8 mouse cellular contexts compared by ENCODE assay signal in genomic region chr4:122887336-122887735, GRCm38 (mm10). TPM values are rescaled to one million over a fixed set of nuclear protein-coding genes. Genes with fewer than 3 reads are reported as not detected.
DNase-seq lines count a peak whose midpoint lies in the region; ATAC-seq and TF ChIP-seq lines count a peak whose summit lies in the region.

No protein-coding gene starts in this region.

- DNase-seq in kidney, postnatal 0 days (ENCODE audit: low spot score): no peak
- DNase-seq in kidney, adult 8-10 months: no peak
- DNase-seq in right cerebral cortex, adult 2 months (ENCODE audit: low spot score in 2 of 2): no peak
- DNase-seq in cerebellum, adult 18-20 months: no peak
- no peak for DNase-seq in cerebellum, adult 9-11 months

- TF ChIP-seq CTCF in kidney, postnatal 0 days (IDR thresholded peaks at IDR 0.05; ENCODE audit: low read depth): no peak

- no peaks in the 10 kb centered on the region for H3K27me3 ChIP-seq in kidney, postnatal 0 days (ENCODE audit: insufficient read depth, low read length)
- H3K27me3 ChIP-seq in embryonic facial prominence, embryonic 15.5 days: no peaks in the 10 kb centered on the region
- H3K27me3 ChIP-seq in intestine, embryonic 16.5 days (replicated peaks; ENCODE audit: control insufficient read depth, insufficient read depth, low read length): no peaks in the 10 kb centered on the region
- H3K27me3 ChIP-seq in neural tube, embryonic 12.5 days (replicated peaks): no peaks in the 10 kb centered on the region

- no peaks in the 10 kb centered on the region for H3K9me3 ChIP-seq in kidney, postnatal 0 days (replicated peaks; ENCODE audit: low read length)
- no peaks in the 10 kb centered on the region for H3K9me3 ChIP-seq in embryonic facial prominence, embryonic 15.5 days (replicated peaks)
- H3K9me3 ChIP-seq in intestine, embryonic 16.5 days (ENCODE audit: control insufficient read depth, low read length): no peaks in the 10 kb centered on the region
- no peaks in the 10 kb centered on the region for H3K9me3 ChIP-seq in neural tube, embryonic 12.5 days

- no peaks in the 10 kb centered on the region for H3K36me3 ChIP-seq in kidney, postnatal 0 days (ENCODE audit: insufficient read depth, low read length)
- no peaks in the 10 kb centered on the region for H3K36me3 ChIP-seq in embryonic facial prominence, embryonic 15.5 days
- H3K36me3 ChIP-seq in intestine, embryonic 16.5 days (ENCODE audit: control insufficient read depth, insufficient read depth, low read length): no peaks in the 10 kb centered on the region
- no peaks in the 10 kb centered on the region for H3K36me3 ChIP-seq in neural tube, embryonic 12.5 days

- H3K4me1 ChIP-seq in kidney, postnatal 0 days (replicated peaks; ENCODE audit: insufficient read depth, low read length): peaks cover 20% of the 10 kb centered on the region; the same call in 1 of the 2 replicates
- H3K4me1 ChIP-seq in embryonic facial prominence, embryonic 15.5 days: peaks cover 29% of the 10 kb centered on the region
- H3K4me1 ChIP-seq in intestine, embryonic 16.5 days (ENCODE audit: control insufficient read depth, insufficient read depth, low read length): peaks cover 19% of the 10 kb centered on the region
- peaks cover 22% of the 10 kb centered on the region for H3K4me1 ChIP-seq in neural tube, embryonic 12.5 days

- H3K4me2 ChIP-seq in kidney, postnatal 0 days (ENCODE audit: low read length): peak overlapping the region; percentile 71; the same call in 1 of the 2 replicates
- peak overlapping the region; percentile 86 for H3K4me2 ChIP-seq in embryonic facial prominence, embryonic 15.5 days (replicated peaks)
- peak overlapping the region; percentile 88; the same call in 1 of the 2 replicates for H3K4me2 ChIP-seq in intestine, embryonic 16.5 days (ENCODE audit: low read depth, low read length)
- peak overlapping the region; percentile 70 for H3K4me2 ChIP-seq in neural tube, embryonic 12.5 days (replicated peaks)

- ATAC-seq in kidney, postnatal 0 days (replicated peaks; ENCODE audit: low FRiP score, low read depth): no peak
- no peak for ATAC-seq in embryonic facial prominence, embryonic 15.5 days (ENCODE audit: insufficient number of reproducible peaks, low FRiP score, low TSS enrichment, low read depth)
- ATAC-seq in intestine, embryonic 16.5 days: no peak
- no peak for ATAC-seq in neural tube, embryonic 12.5 days (ENCODE audit: low FRiP score, low read depth)

- no peak overlapping the region for H3K9ac ChIP-seq in kidney, postnatal 0 days (ENCODE audit: low read depth, low read length)
- no peak overlapping the region for H3K9ac ChIP-seq in embryonic facial prominence, embryonic 15.5 days
- H3K9ac ChIP-seq in intestine, embryonic 16.5 days (ENCODE audit: low read depth, low read length): peak overlapping the region; percentile 86; the same call in 1 of the 2 replicates
- H3K9ac ChIP-seq in neural tube, embryonic 12.5 days: no peak overlapping the region

- 85% methylated on average over 2 of the region's 2 CpGs for WGBS in kidney, postnatal 0 days
- WGBS in embryonic facial prominence, embryonic 15.5 days: 61% methylated on average over 2 of the region's 2 CpGs
- WGBS in intestine, embryonic 16.5 days: 59% methylated on average over 2 of the region's 2 CpGs
- 73% methylated on average over 2 of the region's 2 CpGs for WGBS in neural tube, embryonic 12.5 days

- peak overlapping the region; percentile 99; the same call in 1 of the 2 replicates for H3K27ac ChIP-seq in kidney, postnatal 0 days
- peak overlapping the region; percentile 100 for H3K27ac ChIP-seq in embryonic facial prominence, embryonic 15.5 days (replicated peaks)
- peak overlapping the region; percentile 99; the same call in 1 of the 2 replicates for H3K27ac ChIP-seq in intestine, embryonic 16.5 days (ENCODE audit: low read length)
- 0 out of 2 replicates have a peak overlapping the region, but pooled peaks have one; percentile 98 for H3K27ac ChIP-seq in neural tube, embryonic 12.5 days

- no peak overlapping the region for H3K4me3 ChIP-seq in kidney, postnatal 0 days (replicated peaks; ENCODE audit: low read depth, low read length)
- H3K4me3 ChIP-seq in embryonic facial prominence, embryonic 15.5 days (replicated peaks): 0 out of 2 replicates have a peak overlapping the region, but pooled peaks have one; percentile 82
- H3K4me3 ChIP-seq in intestine, embryonic 16.5 days (ENCODE audit: low read length): peak overlapping the region; percentile 83; the same call in 1 of the 2 replicates
- 0 out of 2 replicates have a peak overlapping the region, but pooled peaks have one; percentile 62 for H3K4me3 ChIP-seq in neural tube, embryonic 12.5 days

RNA-seq across cellular contexts. Expression of gene Cap1, which starts 1.5 kb away (rescaled TPM):
- polyA plus RNA-seq in kidney, postnatal 0 days (2015; fragmentation: Nextera tagmentation; extraction: Ambion mirVana): 63.7 and 71.2 TPM in 2 replicates
- 71.0 and 74.5 TPM in 2 replicates for polyA plus RNA-seq in embryonic facial prominence, embryonic 15.5 days (2015; fragmentation: Nextera tagmentation; extraction: Ambion mirVana)
- polyA plus RNA-seq in intestine, embryonic 16.5 days (2015; fragmentation: Nextera tagmentation; extraction: Ambion mirVana): 86.4 and 91.1 TPM in 2 replicates
- 34.7 and 59.7 TPM in 2 replicates for polyA plus RNA-seq in neural tube, embryonic 12.5 days (2016; fragmentation: Nextera tagmentation; extraction: Ambion mirVana)

RNA-seq across cellular contexts. Expression of gene Ppt1, which starts 51.3 kb away (rescaled TPM):
- polyA plus RNA-seq in kidney, postnatal 0 days (2015; fragmentation: Nextera tagmentation; extraction: Ambion mirVana): 74.4 and 77.6 TPM in 2 replicates
- polyA plus RNA-seq in embryonic facial prominence, embryonic 15.5 days (2015; fragmentation: Nextera tagmentation; extraction: Ambion mirVana): 73.0 and 80.9 TPM in 2 replicates
- polyA plus RNA-seq in intestine, embryonic 16.5 days (2015; fragmentation: Nextera tagmentation; extraction: Ambion mirVana): 79.3 and 81.0 TPM in 2 replicates
- 71.2 and 72.9 TPM in 2 replicates for polyA plus RNA-seq in neural tube, embryonic 12.5 days (2016; fragmentation: Nextera tagmentation; extraction: Ambion mirVana)
